Mouse (Mus musculus): ENCODE data around the gene Zfp560. TPM values are rescaled to one million over a fixed set of nuclear protein-coding genes. Genes with fewer than 3 reads are reported as not detected.
"Not testable (repeated sequence)": the region's sequence is repeated elsewhere in the genome, so short reads cannot be mapped to it uniquely, and the experiment has no call there.

Gene Zfp560
- polyA plus RNA-seq, 1 experiment from 2014 or later: 30.2 TPM

DNA sequence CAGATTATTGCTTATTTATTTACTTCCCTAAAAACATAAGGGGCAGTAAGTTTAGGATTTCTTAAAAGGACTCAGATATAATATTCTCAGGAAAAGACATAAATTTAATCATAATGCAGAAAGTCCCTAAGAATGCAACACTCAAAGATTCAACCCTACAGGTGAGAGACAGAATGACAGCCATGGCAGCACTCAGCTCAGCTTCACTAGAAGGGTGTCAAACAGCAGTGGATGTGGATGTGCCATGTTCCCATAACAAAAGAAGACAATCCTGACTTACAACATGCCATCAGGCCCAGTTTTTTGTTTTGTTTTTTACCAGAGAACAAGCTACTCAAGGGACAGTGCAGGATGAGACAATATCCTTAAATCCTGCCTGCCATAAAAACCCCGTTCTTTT, 10.3 kb downstream of the Zfp560 start:
- Histone ChIP-seq H3K27ac (ENCODE audit: low read depth, low read length) (no peak overlapping the region), H3K9ac (ENCODE audit: low read depth, low read length) (no peak overlapping the region), H3K27me3 (replicated peaks; ENCODE audit: control insufficient read depth, insufficient read depth, low read length) (no peaks in the 10 kb centered on the region), H3K4me1 (replicated peaks; ENCODE audit: control insufficient read depth, insufficient read depth, low read length) (no peaks in the 10 kb centered on the region), H3K9me3 (ENCODE audit: control insufficient read depth) (no peaks in the 10 kb centered on the region), H3K4me2 (replicated peaks; ENCODE audit: low read depth) (no peak overlapping the region), H3K36me3 (ENCODE audit: control insufficient read depth, insufficient read depth) (no peaks in the 10 kb centered on the region), H3K4me3 (ENCODE audit: low read depth, low read length) (no peak overlapping the region)
- no peak for TF ChIP-seq CTCF (IDR thresholded peaks at IDR 0.05; ENCODE audit: low read depth)
- 95% methylated on average over 1 of the region's 1 CpGs for WGBS
- ATAC-seq: no peak

DNA sequence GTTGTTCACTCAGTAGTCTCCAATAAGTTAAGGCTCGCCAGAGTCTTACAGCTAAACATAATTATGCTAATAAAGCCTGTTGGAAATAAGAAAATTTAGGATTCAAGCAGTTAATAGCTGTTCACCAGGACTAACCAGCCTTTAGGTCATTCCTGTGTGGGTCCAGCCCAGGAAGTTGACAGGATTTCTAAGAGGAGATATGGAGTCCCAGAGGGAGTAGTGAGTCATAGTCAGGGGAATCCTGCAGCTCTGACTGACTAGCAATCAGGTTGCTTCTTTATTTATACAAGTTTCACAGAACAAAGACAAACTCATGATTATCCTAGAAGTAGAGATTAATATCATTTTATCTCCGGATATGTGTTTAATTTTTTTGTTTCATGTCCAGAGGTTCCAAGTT, 17.7 kb downstream of the Zfp560 start:
- no peaks in the 10 kb centered on the region for H3K36me3 ChIP-seq (ENCODE audit: control insufficient read depth, insufficient read depth)
- no peak overlapping the region for H3K4me3 ChIP-seq (ENCODE audit: low read depth, low read length)
- H3K27ac ChIP-seq (ENCODE audit: low read depth, low read length): no peak overlapping the region
- no peak for ATAC-seq
- H3K9me3 ChIP-seq (ENCODE audit: control insufficient read depth): no peaks in the 10 kb centered on the region
- H3K9ac ChIP-seq (ENCODE audit: low read depth, low read length): no peak overlapping the region
- H3K4me2 ChIP-seq (replicated peaks; ENCODE audit: low read depth): no peak overlapping the region
- no peaks in the 10 kb centered on the region for H3K27me3 ChIP-seq (replicated peaks; ENCODE audit: control insufficient read depth, insufficient read depth, low read length)
- 95% methylated on average over 2 of the region's 2 CpGs for WGBS
- no peak for TF ChIP-seq CTCF (IDR thresholded peaks at IDR 0.05; ENCODE audit: low read depth)
- no peaks in the 10 kb centered on the region for H3K4me1 ChIP-seq (replicated peaks; ENCODE audit: control insufficient read depth, insufficient read depth, low read length)

DNA sequence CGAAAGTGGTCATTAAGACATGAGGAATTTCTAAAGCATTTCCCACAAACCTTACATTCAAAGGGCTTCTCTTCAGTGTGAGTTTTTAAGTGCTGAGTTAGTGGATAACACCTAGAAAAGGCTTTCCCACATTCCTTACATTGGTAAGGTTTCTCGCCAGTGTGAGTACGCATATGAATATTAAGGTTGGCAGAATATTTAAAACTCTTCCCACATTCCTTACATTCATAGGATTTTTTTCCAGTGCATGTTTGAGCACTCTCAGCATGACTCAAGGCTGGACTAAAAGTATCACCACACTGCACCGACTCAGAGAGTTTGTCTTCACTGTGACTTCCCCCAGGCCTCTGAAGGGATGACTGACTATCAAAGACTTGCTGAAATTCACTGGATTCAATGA, 36.5 kb downstream of the Zfp560 start:
- ATAC-seq: no peak
- Histone ChIP-seq H3K27me3 (replicated peaks; ENCODE audit: control insufficient read depth, insufficient read depth, low read length) (no peaks in the 10 kb centered on the region), H3K9me3 (ENCODE audit: control insufficient read depth) (no peaks in the 10 kb centered on the region), H3K9ac (ENCODE audit: low read depth, low read length) (no peak overlapping the region), H3K4me2 (replicated peaks; ENCODE audit: low read depth) (no peak overlapping the region), H3K36me3 (ENCODE audit: control insufficient read depth, insufficient read depth) (peaks cover 18% of the 10 kb centered on the region), H3K4me3 (ENCODE audit: low read depth, low read length) (no peak overlapping the region), H3K4me1 (replicated peaks; ENCODE audit: control insufficient read depth, insufficient read depth, low read length) (no peaks in the 10 kb centered on the region), H3K27ac (ENCODE audit: low read depth, low read length) (no peak overlapping the region)
- WGBS: 94% methylated on average over 4 of the region's 4 CpGs
- TF ChIP-seq CTCF (IDR thresholded peaks at IDR 0.05; ENCODE audit: low read depth): no peak

DNA sequence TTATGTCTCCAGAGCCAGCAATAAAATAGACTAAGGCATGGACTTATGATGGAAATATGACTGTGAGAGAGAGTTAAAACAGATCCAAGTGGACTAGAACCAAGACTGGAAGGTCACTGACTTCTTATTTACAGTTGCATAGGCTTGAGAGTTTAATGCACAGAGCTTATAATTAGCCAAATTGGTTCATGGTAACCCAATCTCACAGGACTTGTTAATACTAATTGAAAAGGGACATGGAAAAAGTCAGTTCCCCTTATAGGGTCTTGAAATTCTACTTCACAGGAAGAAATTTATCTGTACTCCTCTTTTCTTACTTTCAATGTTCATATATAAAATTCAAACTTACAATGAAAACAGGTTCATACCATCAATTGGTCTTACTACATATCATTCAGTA, 49.0 kb downstream of the Zfp560 start, which contains the start of gene Olfr18:
Olfr18 (minus strand) TSS at position 101 of the 400 bp plus-strand sequence.
- no peak within 1 kb of the TSS for H3K27ac ChIP-seq (ENCODE audit: low read depth, low read length)
- no peak for ATAC-seq
- H3K9ac ChIP-seq (ENCODE audit: low read depth, low read length): no peak within 1 kb of the TSS
- no peak within 1 kb of the TSS for H3K4me2 ChIP-seq (replicated peaks; ENCODE audit: low read depth)
- no peaks in the 10 kb centered on the region for H3K4me1 ChIP-seq (replicated peaks; ENCODE audit: control insufficient read depth, insufficient read depth, low read length)
- no peaks in the 10 kb centered on the region for H3K9me3 ChIP-seq (ENCODE audit: control insufficient read depth)
- no peak for TF ChIP-seq CTCF (IDR thresholded peaks at IDR 0.05; ENCODE audit: low read depth)
- no peaks in the 10 kb centered on the region for H3K27me3 ChIP-seq (replicated peaks; ENCODE audit: control insufficient read depth, insufficient read depth, low read length)
- H3K36me3 ChIP-seq (ENCODE audit: control insufficient read depth, insufficient read depth): no peaks in the 10 kb centered on the region
- H3K4me3 ChIP-seq (ENCODE audit: low read depth, low read length): no peak within 1 kb of the TSS

DNA sequence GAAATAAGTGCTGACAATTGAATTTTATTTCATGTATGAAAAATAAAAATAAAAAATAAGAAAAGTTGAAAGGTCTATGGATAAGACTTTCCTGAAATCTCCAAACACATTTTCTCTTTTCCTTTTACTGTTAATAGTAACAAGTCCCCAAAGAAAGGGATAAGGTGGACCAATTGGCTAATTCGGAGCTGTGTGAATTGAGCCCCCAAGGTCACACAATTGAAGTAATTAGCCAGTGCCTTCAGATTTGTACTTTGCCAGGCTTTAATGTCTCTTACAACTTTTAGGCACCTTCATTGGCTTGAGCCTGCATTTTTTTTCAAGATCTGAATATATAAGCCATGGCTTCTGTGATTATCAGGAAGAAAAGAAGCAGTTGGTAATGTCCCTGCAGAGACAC, 86.7 kb downstream of the Zfp560 start, which contains the start of gene Olfr873:
Olfr873 (plus strand) TSS at position 301 of the 400 bp plus-strand sequence.
- no peak for ATAC-seq
- H3K27me3 ChIP-seq (replicated peaks; ENCODE audit: control insufficient read depth, insufficient read depth, low read length): no peaks in the 10 kb centered on the region
- no peaks in the 10 kb centered on the region for H3K4me1 ChIP-seq (replicated peaks; ENCODE audit: control insufficient read depth, insufficient read depth, low read length)
- H3K4me3 ChIP-seq (ENCODE audit: low read depth, low read length): no peak within 1 kb of the TSS
- 79% methylated on average over 1 of the region's 1 CpGs for WGBS
- H3K9ac ChIP-seq (ENCODE audit: low read depth, low read length): no peak within 1 kb of the TSS
- H3K4me2 ChIP-seq (replicated peaks; ENCODE audit: low read depth): no peak within 1 kb of the TSS
- H3K27ac ChIP-seq (ENCODE audit: low read depth, low read length): no peak within 1 kb of the TSS
- H3K36me3 ChIP-seq (ENCODE audit: control insufficient read depth, insufficient read depth): no peaks in the 10 kb centered on the region
- no peaks in the 10 kb centered on the region for H3K9me3 ChIP-seq (ENCODE audit: control insufficient read depth)
- TF ChIP-seq CTCF (IDR thresholded peaks at IDR 0.05; ENCODE audit: low read depth): no peak

DNA sequence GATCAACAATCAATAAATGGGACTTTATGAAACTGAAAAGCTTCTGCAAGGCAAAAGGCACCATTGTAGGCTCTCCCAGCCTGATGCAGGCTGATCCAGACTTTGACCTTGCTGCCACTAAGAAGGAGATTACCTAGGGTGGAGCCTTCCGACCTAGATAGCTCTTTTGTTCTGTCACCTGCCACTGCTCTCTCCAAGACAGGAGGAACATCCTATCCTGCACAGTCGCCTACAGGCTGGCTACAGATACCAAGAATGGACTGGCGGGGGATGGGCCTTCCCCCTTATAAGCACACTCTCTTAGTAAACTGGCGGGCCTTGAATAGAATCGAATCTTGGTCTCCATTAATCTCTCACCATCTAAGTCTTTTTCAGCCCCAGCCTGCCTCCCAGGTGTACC, 89.4 kb downstream of the Zfp560 start:
- not testable (repeated sequence) for H3K27ac ChIP-seq (ENCODE audit: low read depth, low read length); H3K27me3 ChIP-seq (replicated peaks; ENCODE audit: control insufficient read depth, insufficient read depth, low read length); H3K36me3 ChIP-seq (ENCODE audit: control insufficient read depth, insufficient read depth); H3K9ac ChIP-seq (ENCODE audit: low read depth, low read length); H3K4me2 ChIP-seq (replicated peaks; ENCODE audit: low read depth); H3K9me3 ChIP-seq (ENCODE audit: control insufficient read depth); H3K4me1 ChIP-seq (replicated peaks; ENCODE audit: control insufficient read depth, insufficient read depth, low read length); H3K4me3 ChIP-seq (ENCODE audit: low read depth, low read length); ATAC-seq
- WGBS: 73% methylated on average over 5 of the region's 5 CpGs

Other genes starting within 250 kb of the Zfp560 start
- gene Olfr870, start 211.1 kb downstream of the Zfp560 start, polyA plus RNA-seq (2015; fragmentation: Nextera tagmentation; extraction: Ambion mirVana): not detected in 2 replicates
- gene Olfr871, start 173.0 kb downstream of the Zfp560 start, polyA plus RNA-seq (2015; fragmentation: Nextera tagmentation; extraction: Ambion mirVana): not detected in 2 replicates
- not detected in 2 replicates for gene Olfr872, start 148.1 kb downstream of the Zfp560 start, polyA plus RNA-seq (2015; fragmentation: Nextera tagmentation; extraction: Ambion mirVana)
- not detected in 2 replicates for gene Olfr39, start 102.8 kb downstream of the Zfp560 start, polyA plus RNA-seq (2015; fragmentation: Nextera tagmentation; extraction: Ambion mirVana)
- not detected in 2 replicates for gene Olfr873, start 86.6 kb downstream of the Zfp560 start, polyA plus RNA-seq (2015; fragmentation: Nextera tagmentation; extraction: Ambion mirVana)
- not detected in 2 replicates for gene Olfr18, start 49.1 kb downstream of the Zfp560 start, polyA plus RNA-seq (2015; fragmentation: Nextera tagmentation; extraction: Ambion mirVana)
- gene Zfp26, start 75.0 kb upstream of the Zfp560 start, polyA plus RNA-seq (2015; fragmentation: Nextera tagmentation; extraction: Ambion mirVana): 5.3 and 5.6 TPM in 2 replicates
- gene Zfp426, start 107.6 kb upstream of the Zfp560 start, polyA plus RNA-seq (2015; fragmentation: Nextera tagmentation; extraction: Ambion mirVana): 8.5 and 9.4 TPM in 2 replicates
- gene Zfp266, start 136.2 kb upstream of the Zfp560 start, polyA plus RNA-seq (2015; fragmentation: Nextera tagmentation; extraction: Ambion mirVana): 17.5 and 22.1 TPM in 2 replicates
- gene Zfp846, start 196.1 kb upstream of the Zfp560 start, polyA plus RNA-seq (2015; fragmentation: Nextera tagmentation; extraction: Ambion mirVana): 5.2 and 5.7 TPM in 2 replicates